In the genomic region with DNA sequence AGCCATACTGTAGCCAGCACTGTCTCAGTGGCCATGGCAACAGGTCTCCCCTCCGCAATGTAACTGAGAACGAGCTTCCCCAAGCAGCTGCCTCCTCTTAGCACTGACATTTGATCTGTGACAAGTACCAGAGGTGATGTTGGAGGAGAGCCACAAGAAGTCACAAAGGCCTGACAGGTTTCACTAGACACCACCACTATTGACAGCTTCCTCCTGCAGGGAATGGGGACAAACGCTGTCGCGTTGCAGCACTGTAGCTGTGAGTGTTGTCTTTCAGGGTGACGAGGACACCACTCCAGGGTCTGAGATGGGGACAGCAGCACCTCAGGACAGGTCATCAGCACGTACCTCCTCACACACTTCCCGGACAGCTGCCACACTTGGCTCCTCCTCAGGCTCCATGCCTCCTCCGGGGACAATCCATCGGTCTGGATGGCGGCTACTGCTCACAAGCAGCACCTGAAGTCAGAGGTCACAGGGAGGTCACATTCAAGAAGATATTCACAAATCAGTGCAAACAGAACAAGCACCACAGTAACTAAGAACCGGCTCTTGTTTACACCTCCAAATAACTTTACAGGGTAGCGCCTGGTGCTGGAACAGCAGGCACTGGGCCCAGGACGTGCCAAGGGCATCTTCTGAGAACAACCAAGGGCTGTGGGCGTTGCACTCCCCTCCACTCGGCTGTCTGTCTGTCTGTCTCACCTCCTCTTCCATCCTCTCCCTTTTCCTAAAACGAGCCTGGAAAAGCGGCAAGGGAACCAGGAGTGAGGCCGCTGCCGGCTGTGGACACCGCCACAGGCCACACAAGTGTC, we compare ENCODE assay signal across 1 mouse cellular context.
TF ChIP-seq lines count a peak whose summit lies in the region.

No protein-coding gene starts in this region.

TF ChIP-seq in ES-E14, 5 proteins besides CTCF, POLR2A, EP300 and RAD21:
- TF ChIP-seq MAFK (IDR thresholded peaks at IDR 0.05; ENCODE audit: insufficient read depth, low read depth, low read length) (no peak), HCFC1 (IDR thresholded peaks at IDR 0.05; ENCODE audit: borderline replicate concordance, insufficient read depth, low read length) (no peak), ZC3H11A (IDR thresholded peaks at IDR 0.05; ENCODE audit: borderline replicate concordance, low read depth, low read length) (no peak), ZNF384 (IDR thresholded peaks at IDR 0.05; ENCODE audit: low read depth, low read length) (no peak), CHD2 (IDR thresholded peaks at IDR 0.05; ENCODE audit: low read depth, low read length) (no peak)
TF ChIP-seq in ES-E14: peak in this region for 0.
